Mouse (Mus musculus): Measurements from ENCODE around the gene Cox10. TPM values are rescaled to one million over a fixed set of nuclear protein-coding genes. Genes with fewer than 3 reads are reported as not detected.

The Cox10 gene
- 19.2 TPM for polyA plus RNA-seq (2015; fragmentation: Illumina TruSeq; extraction: RNeasy Lipid Tissue Mini Kit (QIAGEN cat#74804); ENCODE audit: low read depth, low replicate concordance)

DNA sequence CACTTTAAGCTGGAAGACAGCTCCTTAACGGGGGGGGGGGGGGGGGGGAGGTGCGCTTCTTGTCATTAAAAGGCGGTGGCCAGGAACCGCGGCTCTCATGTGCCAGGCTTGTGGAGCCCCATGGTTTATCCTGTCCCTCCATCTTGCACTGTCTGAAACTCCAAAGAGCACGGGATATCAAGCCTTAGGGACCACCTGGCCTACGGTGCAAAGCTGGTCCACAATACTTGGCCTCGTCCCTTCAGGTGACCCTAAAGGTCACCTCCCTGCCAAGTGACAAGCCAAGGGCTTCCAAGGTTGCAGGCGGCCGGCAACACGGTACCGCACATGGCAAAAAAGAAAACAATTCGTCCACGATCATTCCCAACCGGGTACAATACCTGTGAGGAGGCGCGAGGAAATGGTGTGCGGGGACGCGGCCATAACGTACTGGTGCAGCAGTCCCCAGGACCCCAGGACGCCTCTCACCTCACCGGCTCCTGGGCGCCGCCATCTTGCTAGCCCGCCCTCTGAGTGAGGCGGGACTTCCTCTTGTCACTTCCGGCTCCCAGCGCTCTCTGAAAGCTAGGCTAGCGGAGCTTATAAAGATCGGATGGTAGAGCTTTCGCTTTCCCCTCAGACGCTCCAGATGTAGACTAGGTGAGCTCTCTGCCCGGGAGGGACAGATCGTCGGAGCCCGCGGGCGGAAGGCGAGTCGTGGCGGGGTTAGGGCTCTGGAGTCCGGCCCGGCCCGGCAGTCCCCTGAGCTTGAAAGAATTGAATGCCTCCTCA lies at the start of gene Cox10:
TSS of gene Cox10 (minus strand) at position 513 of the 771 bp plus-strand sequence.

DNA sequence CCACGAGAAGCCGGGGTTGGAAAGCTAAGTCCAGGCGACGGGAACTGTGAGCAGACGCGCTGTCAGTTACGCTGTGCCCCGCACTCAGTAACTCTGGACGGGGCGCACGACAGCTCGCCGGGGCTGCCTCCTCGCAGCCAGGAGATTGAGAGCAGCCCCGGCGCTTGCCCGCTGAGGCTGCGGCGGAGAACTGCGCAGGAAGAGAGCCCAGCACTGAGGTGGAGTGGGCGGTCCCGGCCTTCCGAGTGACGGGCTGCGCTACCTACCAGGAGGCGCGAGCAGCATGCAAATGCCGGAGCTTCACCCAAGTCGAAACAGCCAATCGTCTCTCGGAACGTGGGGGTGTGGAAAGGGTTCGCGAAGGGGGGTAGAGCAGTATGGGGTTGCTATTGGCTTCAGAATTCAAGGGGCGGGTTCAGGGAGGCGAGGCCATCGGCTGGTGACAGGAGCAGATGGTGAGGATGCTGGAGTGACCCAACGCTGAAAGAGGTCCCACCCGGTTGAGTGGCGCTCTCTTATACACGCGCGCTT lies 157.1 kb downstream of the Cox10 start, which contains the start of gene Hs3st3b1:
TSS of gene Hs3st3b1 (minus strand) at position 200 of the 531 bp plus-strand sequence.

Other genes with a start within 250 kb of the Cox10 start
- gene Hs3st3b1, start 157.2 kb downstream of the Cox10 start, polyA plus RNA-seq (2015; fragmentation: Illumina TruSeq; extraction: RNeasy Lipid Tissue Mini Kit (QIAGEN cat#74804); ENCODE audit: low read depth, low replicate concordance) = 0.92 TPM

Data from brain, adult 10 weeks (tissue).